In the genomic region with DNA sequence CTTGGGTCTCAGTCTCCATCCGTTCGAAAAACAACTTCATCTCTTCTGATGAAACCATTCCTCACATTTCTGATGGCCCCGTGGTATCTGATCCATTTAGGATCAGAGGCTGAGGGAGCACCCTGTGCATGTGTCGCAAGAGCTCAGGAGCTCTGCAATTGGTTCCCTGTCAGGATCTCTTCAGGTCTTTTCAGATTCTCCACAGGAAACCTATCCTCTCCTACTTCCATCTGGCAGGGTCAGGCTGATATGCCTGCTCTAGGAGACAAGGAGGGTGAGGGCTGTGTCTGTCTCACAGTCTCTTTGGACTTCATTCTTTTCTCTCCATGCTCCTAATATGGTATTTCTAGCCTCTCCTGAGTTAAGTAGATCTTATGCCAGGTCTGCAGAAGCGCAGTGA, we compare ENCODE assay signal across 1 mouse cellular context.
TF ChIP-seq lines count a peak whose summit lies in the region.

No protein-coding gene starts in this region.

TF ChIP-seq in MEL, 35 proteins besides CTCF, POLR2A, EP300 and RAD21:
- no peak for TF ChIP-seq TAL1 (IDR thresholded peaks at IDR 0.05; ENCODE audit: low read length)
TF ChIP-seq in MEL: peak in this region for 0.
